Mouse (Mus musculus): ENCODE results near the gene Cops2. TPM values are rescaled to one million over a fixed set of nuclear protein-coding genes. Genes with fewer than 3 reads are reported as not detected.

Cops2 gene
- total RNA-seq, 2 experiments from 2014 or later, result 91.5 to 97.9 TPM

- DNase-seq, result no peak
- intact Hi-C loops (cut with DNase I), result loop anchor here (5.0 kb wide), 1 partner anchor 86 kb away; no protein-coding TSS in a partner anchor
Measured at GRCm38 (mm10) chr2:125838091-125838490, 20.8 kb downstream of the Cops2 start.

GRCm38 (mm10) chr2:125829924-125830323 lies 29.0 kb downstream of the Cops2 start:
- intact Hi-C loops (cut with DNase I), result no loop called here

DNA sequence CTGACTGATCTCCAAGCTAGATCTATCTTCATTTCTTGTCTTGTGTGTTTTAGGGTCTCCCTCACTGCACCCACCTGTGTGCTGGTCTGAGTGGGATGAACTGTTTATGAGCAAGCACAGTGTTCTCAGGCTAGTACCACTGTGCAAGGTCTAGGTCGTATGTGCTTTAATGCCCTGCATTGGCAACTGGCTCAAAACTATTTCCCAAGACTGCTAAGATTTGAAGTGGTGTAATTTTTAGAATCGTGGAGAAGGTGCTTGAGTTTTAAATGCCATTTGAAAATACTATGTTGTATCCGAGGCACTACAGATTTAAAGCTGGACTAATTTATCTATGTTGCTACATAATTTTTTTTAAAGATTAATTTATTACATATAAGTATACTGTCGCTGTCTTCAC lies 31.0 kb downstream of the Cops2 start:
- intact Hi-C loops (cut with DNase I), result no loop called here
- DNase-seq, result no peak

More at GRCm38 (mm10) chr2:125829924-125830323, 29.0 kb downstream of the Cops2 start:
- no peak for DNase-seq

- DNase-seq, result no peak
- intact Hi-C loops (cut with DNase I), result no loop called here
Measured at GRCm38 (mm10) chr2:125826201-125826600, 32.7 kb downstream of the Cops2 start.

DNA sequence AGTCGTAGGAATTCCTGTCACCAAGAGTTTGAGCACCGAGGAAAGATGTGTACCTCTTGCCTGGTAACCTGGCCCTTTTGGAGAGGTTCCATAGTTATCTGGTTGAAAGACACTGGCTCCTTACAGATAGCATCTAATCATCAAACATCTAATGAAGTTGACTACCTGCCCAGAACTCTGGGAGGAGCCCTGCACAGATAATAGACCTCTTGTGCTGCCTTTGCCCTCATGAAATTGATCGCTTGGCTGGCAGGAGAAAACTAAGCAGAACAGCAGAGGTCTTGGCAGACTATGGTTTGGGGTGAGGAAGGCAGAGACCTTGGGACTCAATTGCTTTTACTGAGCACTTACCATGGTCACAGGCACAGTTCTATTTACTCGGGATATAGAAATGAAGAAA lies 38.5 kb downstream of the Cops2 start:
- no peak for DNase-seq
- intact Hi-C loops (cut with DNase I), result no loop called here

- intact Hi-C loops (cut with DNase I), result no loop called here
- DNase-seq, result no peak
Measured at GRCm38 (mm10) chr2:125813972-125814595, 44.9 kb downstream of the Cops2 start.

DNA sequence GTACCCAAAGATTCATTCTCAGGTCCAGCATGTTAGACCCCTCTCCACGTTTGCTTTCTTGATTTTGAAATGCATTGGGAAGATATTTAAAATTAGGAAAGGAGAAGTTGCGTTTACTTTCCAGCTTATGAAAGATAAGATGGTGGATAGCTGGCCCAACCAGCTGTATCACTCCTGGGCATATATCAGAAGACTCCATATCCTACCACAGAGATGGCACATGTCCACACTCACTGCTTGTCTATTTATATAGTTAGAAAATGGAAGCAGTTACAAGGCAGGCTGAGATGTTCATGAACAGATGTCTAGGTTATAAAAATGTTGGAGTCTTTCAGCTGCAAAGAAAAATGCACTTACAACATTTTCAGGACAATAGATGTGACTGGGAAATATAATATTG lies 47.6 kb downstream of the Cops2 start:
- intact Hi-C loops (cut with DNase I), result no loop called here
- no peak for DNase-seq

DNA sequence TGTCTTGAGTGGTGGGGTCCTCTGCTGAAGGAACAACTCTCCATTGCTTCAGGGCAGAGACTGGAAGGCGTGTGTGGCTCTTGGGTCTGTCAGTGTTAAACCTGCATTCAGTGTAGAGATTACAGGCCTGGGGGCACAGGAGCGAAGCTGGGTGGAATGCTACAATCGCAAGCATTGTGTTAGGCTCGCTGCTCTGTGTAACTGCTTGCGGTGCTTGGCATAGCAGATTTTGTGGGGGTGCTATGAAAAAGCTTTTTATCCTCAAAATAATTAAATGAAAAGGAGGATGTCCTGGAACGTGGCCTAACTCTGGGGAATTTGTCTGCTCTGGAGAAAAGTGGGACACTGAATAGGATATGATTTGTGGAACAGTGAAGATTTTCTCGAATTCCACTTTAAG lies 49.4 kb downstream of the Cops2 start:
- DNase-seq, result no peak
- intact Hi-C loops (cut with DNase I), result no loop called here

GRCm38 (mm10) chr2:125805826-125806225 lies 53.1 kb downstream of the Cops2 start:
- intact Hi-C loops (cut with DNase I), result no loop called here
- DNase-seq, result no peak

GRCm38 (mm10) chr2:125801947-125802346 lies 57.0 kb downstream of the Cops2 start:
- no peak for DNase-seq
- intact Hi-C loops (cut with DNase I), result no loop called here

DNA sequence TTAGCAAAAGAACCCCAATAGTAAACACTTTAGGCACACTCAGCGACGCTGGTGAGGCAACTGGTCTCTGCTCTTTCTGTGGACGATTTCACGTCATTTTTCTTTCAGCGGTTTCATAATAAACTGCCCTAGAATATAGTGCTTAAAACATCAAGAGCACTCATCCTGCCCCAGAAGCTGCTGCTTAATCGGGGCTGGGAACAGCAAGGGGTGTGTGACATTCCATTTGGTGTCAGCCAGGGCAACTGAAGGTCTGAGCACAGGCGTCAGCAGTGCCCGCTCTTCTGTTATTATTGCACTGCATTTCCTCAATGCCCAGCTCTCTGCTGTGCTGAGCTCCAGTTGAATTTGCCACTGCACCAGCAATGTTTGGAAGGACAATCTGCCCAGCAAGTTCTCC lies 57.9 kb downstream of the Cops2 start:
- intact Hi-C loops (cut with DNase I), result no loop called here
- DNase-seq, result no peak

GRCm38 (mm10) chr2:125800428-125800827 lies 58.5 kb downstream of the Cops2 start:
- intact Hi-C loops (cut with DNase I), result no loop called here
- no peak for DNase-seq

DNA sequence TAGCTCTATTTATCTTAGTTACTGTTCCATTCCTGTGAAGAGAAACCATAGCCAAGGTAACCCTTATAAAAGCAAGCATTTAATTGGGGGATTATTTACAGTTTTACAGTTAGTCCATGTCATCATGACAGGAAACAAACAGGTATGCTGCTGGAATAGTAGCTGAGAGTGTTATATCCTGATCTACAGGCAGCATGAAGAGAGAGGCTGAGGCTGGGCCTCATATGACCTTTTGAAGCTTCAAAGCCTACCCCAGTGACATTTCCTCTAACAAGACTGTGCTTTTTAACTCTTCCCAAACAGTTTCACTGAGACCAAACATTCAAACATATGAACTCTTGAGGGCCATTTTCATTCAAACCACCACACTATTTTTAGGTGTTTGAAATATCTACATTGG lies 61.1 kb downstream of the Cops2 start:
- intact Hi-C loops (cut with DNase I), result no loop called here
- DNase-seq, result no peak

- no peak for DNase-seq
- intact Hi-C loops (cut with DNase I), result no loop called here
Measured at GRCm38 (mm10) chr2:125795118-125795517, 63.8 kb downstream of the Cops2 start.

DNA sequence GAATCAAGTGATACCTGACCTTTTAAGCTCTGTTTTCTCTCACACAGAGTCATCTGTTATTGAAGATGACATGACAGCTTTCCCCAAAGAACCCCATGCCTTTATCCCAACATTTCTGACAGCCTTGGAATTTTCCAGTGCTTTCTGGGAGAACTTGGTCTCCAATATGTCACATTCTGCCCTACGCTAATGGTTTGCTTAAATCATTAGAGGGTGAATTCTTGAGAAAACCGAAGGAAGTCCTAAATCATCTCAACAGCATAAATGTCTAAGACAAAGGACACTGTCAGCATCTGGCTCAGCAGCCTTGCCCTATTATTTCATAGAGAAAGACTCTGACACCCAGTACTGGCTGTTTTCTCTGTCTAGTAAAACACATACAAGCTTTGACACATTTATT lies 64.8 kb downstream of the Cops2 start:
- intact Hi-C loops (cut with DNase I), result no loop called here
- no peak for DNase-seq

- no peak for DNase-seq
- intact Hi-C loops (cut with DNase I), result no loop called here
Measured at GRCm38 (mm10) chr2:125792879-125793261, 66.1 kb downstream of the Cops2 start.

DNA sequence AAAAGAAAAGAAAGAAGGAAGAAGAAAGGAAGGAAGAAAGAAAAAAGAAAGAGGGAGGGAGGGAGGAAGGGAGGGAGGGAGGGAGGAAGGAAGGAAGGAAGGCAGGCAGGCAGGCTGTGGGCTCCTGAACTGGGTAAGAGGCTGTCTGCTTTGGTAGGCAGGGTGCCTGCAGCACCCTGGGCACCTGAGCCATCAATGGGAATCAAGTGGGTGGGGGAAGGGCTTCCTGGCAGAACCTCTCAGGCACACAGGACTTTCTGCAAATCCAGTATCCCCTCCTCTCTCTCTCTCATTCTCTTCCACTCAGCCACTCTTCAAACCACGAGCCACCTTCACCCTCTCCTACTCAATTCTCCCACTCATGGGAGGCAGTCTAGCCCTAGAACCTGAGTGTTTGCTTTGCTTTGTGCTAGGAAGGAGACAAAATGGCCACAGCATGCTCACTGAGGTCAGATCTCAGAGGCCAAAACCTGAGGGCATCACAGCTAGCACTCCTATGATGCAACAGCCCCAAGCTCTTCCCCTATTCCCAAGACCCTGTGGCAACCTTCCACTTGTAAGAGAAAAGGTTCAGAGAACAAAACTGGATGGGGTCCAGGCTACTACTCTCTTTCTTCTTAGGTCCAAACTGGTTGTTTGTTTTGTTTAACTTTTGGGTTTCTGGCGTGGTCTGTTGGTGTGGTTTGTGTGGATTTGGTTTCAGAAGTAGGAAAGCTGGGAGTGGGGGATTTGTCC lies 66.6 kb downstream of the Cops2 start:
- intact Hi-C loops (cut with DNase I), result no loop called here
- no peak for DNase-seq

DNA sequence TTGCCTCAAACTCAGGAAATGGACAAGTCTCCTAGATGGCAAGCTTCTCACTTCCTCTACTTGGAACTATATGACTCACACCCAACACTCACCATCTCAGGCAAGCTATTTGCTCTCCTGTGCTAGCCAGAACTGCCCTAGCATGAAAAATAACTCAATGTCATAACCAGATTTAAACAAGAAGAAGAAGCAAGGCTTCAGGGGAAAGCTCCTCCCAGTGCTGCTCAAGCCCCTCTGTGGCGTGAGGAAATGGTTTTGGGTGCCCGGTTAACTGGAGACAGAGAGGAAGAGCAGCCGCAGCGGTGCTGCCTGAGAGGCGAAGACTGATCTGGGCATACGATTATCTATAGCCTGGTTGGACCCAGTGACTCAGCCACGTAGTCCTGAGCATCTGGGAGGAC lies 67.5 kb downstream of the Cops2 start:
- intact Hi-C loops (cut with DNase I), result no loop called here
- no peak for DNase-seq

- intact Hi-C loops (cut with DNase I), result no loop called here
- DNase-seq, result no peak
Measured at GRCm38 (mm10) chr2:125790242-125790641, 68.7 kb downstream of the Cops2 start.

DNA sequence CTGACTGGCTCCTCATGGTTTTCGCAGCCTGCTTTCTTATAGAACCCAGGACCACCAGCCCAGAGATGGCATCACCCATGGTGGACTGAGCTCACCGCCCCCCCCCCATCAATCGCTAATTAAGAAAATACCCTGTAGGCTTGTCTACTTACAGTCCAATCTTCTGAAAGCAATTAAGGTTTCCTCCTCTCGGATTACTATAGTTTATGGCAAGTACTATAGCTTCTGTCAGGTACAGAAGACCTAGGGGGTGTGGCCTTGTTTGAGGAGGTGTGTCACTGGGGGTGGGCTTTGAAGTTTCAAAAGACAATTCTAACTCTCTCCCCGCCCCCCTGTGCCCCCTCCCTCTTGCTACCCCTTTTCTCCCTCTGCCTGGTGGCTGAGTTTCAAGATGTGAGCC lies 69.7 kb downstream of the Cops2 start:
- intact Hi-C loops (cut with DNase I), result no loop called here

GRCm38 (mm10) chr2:125788785-125789184 lies 70.2 kb downstream of the Cops2 start:
- intact Hi-C loops (cut with DNase I), result no loop called here

More for the DNA sequence above, 69.7 kb downstream of the Cops2 start:
- no peak for DNase-seq

GRCm38 (mm10) chr2:125788351-125788750 lies 70.6 kb downstream of the Cops2 start:
- intact Hi-C loops (cut with DNase I), result no loop called here
- no peak for DNase-seq

More at GRCm38 (mm10) chr2:125788785-125789184, 70.2 kb downstream of the Cops2 start:
- DNase-seq, result no peak

Measured in gastrocnemius, postnatal 36 days (tissue).